Mouse (Mus musculus) urinary bladder, postnatal 0 days (tissue): ENCODE measurements around the gene Ccdc30. TPM values are rescaled to one million over a fixed set of nuclear protein-coding genes. Genes with fewer than 3 reads are reported as not detected.

Experiments used
- polyA plus RNA-seq: library from polyadenylated mRNA; unstranded; fragments of >200 nt; fragmentation: Nextera tagmentation; extraction: Ambion mirVana; gene quantifications from 2 replicates; pipeline ENCODE4 v1.2.1, GENCODE M21; 2015

Gene Ccdc30
- polyA plus RNA-seq: 0.59 and 1.2 TPM in 2 replicates

GRCm38 (mm10) chr4:119415072-119415753 lies at the start of gene Ccdc30:
Gene Ccdc30, minus strand, starts transcription at chr4:119415521.

GRCm38 (mm10) chr4:119422294-119422964 lies 7.1 kb upstream of the Ccdc30 start, which contains the start of the genes Ppcs and Zmynd12:
Gene Ppcs, minus strand, starts transcription at chr4:119422420.
Gene Zmynd12, plus strand, starts transcription at chr4:119422814.

GRCm38 (mm10) chr4:119320131-119320830 lies 95.0 kb downstream of the Ccdc30 start, which contains the start of gene Ppih:
Gene Ppih, minus strand, starts transcription at chr4:119320546.

GRCm38 (mm10) chr4:119294415-119295133 lies 120.7 kb downstream of the Ccdc30 start, which contains the start of gene Ybx1:
Gene Ybx1, minus strand, starts transcription at chr4:119294604.

Other genes starting within 250 kb of the Ccdc30 start
- 3.7 and 3.8 TPM in 2 replicates for gene Zfp691, start 241.3 kb downstream of the Ccdc30 start, polyA plus RNA-seq
- 0.35 and 0.92 TPM in 2 replicates for gene Ermap, start 225.5 kb downstream of the Ccdc30 start, polyA plus RNA-seq
- 117 and 125 TPM in 2 replicates for gene Svbp, start 220.2 kb downstream of the Ccdc30 start, polyA plus RNA-seq
- gene Tmem269, start 197.3 kb downstream of the Ccdc30 start, polyA plus RNA-seq: 0.10 TPM in 1 of 2 replicates, not detected in the other
- gene AU022252, start 182.8 kb downstream of the Ccdc30 start, polyA plus RNA-seq: 16.0 and 19.9 TPM in 2 replicates
- gene P3h1, start 182.6 kb downstream of the Ccdc30 start, polyA plus RNA-seq: 28.1 and 33.4 TPM in 2 replicates
- not detected in 2 replicates for gene Cldn19, start 160.1 kb downstream of the Ccdc30 start, polyA plus RNA-seq
- gene Ybx1, start 120.9 kb downstream of the Ccdc30 start, polyA plus RNA-seq: 336 and 370 TPM in 2 replicates
- 30.0 and 36.2 TPM in 2 replicates for gene Ppih, start 95.0 kb downstream of the Ccdc30 start, polyA plus RNA-seq
- 32.6 and 34.9 TPM in 2 replicates for gene Ppcs, start 6.9 kb upstream of the Ccdc30 start, polyA plus RNA-seq
- gene Zmynd12, start 7.3 kb upstream of the Ccdc30 start, polyA plus RNA-seq: 0.30 and 0.36 TPM in 2 replicates
- gene Rimkla, start 77.1 kb upstream of the Ccdc30 start, polyA plus RNA-seq: 0.07 and 0.23 TPM in 2 replicates
- 12.3 and 13.2 TPM in 2 replicates for gene Foxj3, start 121.5 kb upstream of the Ccdc30 start, polyA plus RNA-seq
- 2.8 and 3.9 TPM in 2 replicates for gene Frg2f1, start 124.0 kb upstream of the Ccdc30 start, polyA plus RNA-seq
- 1.2 and 1.5 TPM in 2 replicates for gene Guca2a, start 222.2 kb upstream of the Ccdc30 start, polyA plus RNA-seq
- gene Guca2b, start 243.4 kb upstream of the Ccdc30 start, polyA plus RNA-seq: not detected in 2 replicates